Mouse (Mus musculus): ENCODE measurements at regions not wholly inside any gene's neighbourhood (a gene's known extent, or its start where the extent isn't known, plus 50 kb on each side); places are given as distances from the start of the nearest gene placed in this dataset.

DNA sequence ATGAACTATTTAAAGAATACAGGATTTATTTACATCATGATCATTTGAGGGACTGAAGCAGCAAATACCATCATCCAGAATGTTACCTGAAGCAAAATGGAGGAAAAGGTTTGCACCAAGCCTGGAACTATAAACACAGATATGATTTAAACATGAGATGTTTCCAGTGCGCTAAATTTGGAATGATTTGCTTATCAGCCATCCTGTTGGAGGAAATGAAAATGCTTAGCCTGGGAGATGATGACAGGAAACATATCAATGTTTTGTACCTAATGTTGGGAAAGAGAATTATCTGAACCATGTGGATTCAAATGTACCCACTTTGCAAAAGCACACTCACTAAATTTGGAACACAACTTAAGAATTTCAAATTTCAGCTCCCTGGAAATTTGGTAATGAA is 149.3 kb downstream of the Adgra3 start:
- Histone ChIP-seq H3K27me3 (ENCODE audit: control insufficient read depth, insufficient read depth, low read depth, low read length) (no peaks in the 10 kb centered on the region), H3K36me3 (ENCODE audit: control insufficient read depth, insufficient read depth) (no peaks in the 10 kb centered on the region), H3K4me3 (ENCODE audit: low read depth, low read length) (no peak overlapping the region), H3K4me1 (ENCODE audit: control insufficient read depth, low read depth, low read length) (no peaks in the 10 kb centered on the region), H3K4me2 (ENCODE audit: low read depth, low read length) (no peak overlapping the region), H3K9ac (ENCODE audit: low read depth, low read length) (no peak overlapping the region), H3K9me3 (replicated peaks; ENCODE audit: control insufficient read depth, low read length) (no peaks in the 10 kb centered on the region), H3K27ac (ENCODE audit: low read length) (no peak overlapping the region)
- ATAC-seq (ENCODE audit: low read depth): no peak
- WGBS (ENCODE audit: insufficient replicate concordance): 61% methylated on average over 1 of the region's 1 CpGs

DNA sequence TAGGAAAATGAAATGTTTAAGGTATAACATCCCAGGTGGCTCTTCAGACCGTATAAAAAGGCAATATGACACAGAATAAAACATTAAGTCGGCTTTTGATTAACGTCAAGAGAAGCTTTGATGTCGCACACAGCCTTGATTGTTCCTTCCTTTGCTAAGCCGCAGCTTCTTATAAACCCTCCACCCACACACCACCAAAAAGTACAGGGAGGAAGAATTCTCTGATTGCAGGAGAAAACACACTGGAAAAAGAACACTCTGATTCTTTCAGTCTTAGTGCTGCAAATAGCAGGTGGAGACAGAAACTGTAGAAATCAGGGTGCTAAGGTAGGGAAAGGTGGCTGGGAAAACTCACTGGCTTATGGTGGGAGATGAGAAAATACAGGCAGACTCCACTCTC is 162.7 kb downstream of the Adgra3 start:
- Histone ChIP-seq H3K9ac (ENCODE audit: low read depth, low read length) (no peak overlapping the region), H3K4me1 (ENCODE audit: control insufficient read depth, low read depth, low read length) (no peaks in the 10 kb centered on the region), H3K9me3 (replicated peaks; ENCODE audit: control insufficient read depth, low read length) (no peaks in the 10 kb centered on the region), H3K4me3 (ENCODE audit: low read depth, low read length) (no peak overlapping the region), H3K36me3 (ENCODE audit: control insufficient read depth, insufficient read depth) (no peaks in the 10 kb centered on the region), H3K4me2 (ENCODE audit: low read depth, low read length) (no peak overlapping the region), H3K27ac (ENCODE audit: low read length) (no peak overlapping the region), H3K27me3 (ENCODE audit: control insufficient read depth, insufficient read depth, low read depth, low read length) (no peaks in the 10 kb centered on the region)
- 63% methylated on average over 5 of the region's 5 CpGs for WGBS (ENCODE audit: insufficient replicate concordance)
- ATAC-seq (ENCODE audit: low read depth): no peak

GRCm38 (mm10) chr5:49880383-49880782 is 178.4 kb downstream of the Adgra3 start:
- H3K4me1 ChIP-seq (ENCODE audit: control insufficient read depth, low read depth, low read length): no peaks in the 10 kb centered on the region
- H3K27ac ChIP-seq (ENCODE audit: low read length): no peak overlapping the region
- no peaks in the 10 kb centered on the region for H3K9me3 ChIP-seq (replicated peaks; ENCODE audit: control insufficient read depth, low read length)
- no peak for ATAC-seq (ENCODE audit: low read depth)
- H3K9ac ChIP-seq (ENCODE audit: low read depth, low read length): no peak overlapping the region
- no peaks in the 10 kb centered on the region for H3K27me3 ChIP-seq (ENCODE audit: control insufficient read depth, insufficient read depth, low read depth, low read length)
- no peak overlapping the region for H3K4me3 ChIP-seq (ENCODE audit: low read depth, low read length)
- WGBS (ENCODE audit: insufficient replicate concordance): 49% methylated on average over 2 of the region's 2 CpGs
- H3K36me3 ChIP-seq (ENCODE audit: control insufficient read depth, insufficient read depth): no peaks in the 10 kb centered on the region
- no peak overlapping the region for H3K4me2 ChIP-seq (ENCODE audit: low read depth, low read length)

DNA sequence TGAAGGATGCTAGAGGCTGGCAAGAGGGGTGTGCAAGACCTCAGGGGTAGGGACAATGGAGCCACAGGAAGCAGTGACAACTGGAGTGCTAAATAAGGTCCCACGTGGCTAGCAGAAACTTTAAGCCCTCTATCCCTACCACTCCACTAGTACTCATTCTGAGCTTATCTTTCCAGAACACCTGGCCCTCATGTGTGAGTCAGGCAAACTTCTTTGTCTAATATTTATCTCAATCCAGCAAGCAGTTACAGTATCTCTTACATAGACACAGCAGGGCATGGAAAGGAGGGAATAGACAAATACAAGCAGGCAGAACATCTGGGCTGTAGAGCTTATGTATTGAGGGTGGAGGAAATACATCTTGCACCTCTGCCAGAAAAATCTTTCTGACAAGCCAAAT is 182.6 kb downstream of the Adgra3 start:
- ATAC-seq (ENCODE audit: low read depth): peak; percentile 67
- no peaks in the 10 kb centered on the region for H3K27me3 ChIP-seq (ENCODE audit: control insufficient read depth, insufficient read depth, low read depth, low read length)
- no peak overlapping the region for H3K27ac ChIP-seq (ENCODE audit: low read length)
- H3K36me3 ChIP-seq (ENCODE audit: control insufficient read depth, insufficient read depth): no peaks in the 10 kb centered on the region
- no peak overlapping the region for H3K4me3 ChIP-seq (ENCODE audit: low read depth, low read length)
- WGBS (ENCODE audit: insufficient replicate concordance): 7% methylated on average over 1 of the region's 1 CpGs
- no peaks in the 10 kb centered on the region for H3K9me3 ChIP-seq (replicated peaks; ENCODE audit: control insufficient read depth, low read length)
- no peak overlapping the region for H3K9ac ChIP-seq (ENCODE audit: low read depth, low read length)
- no peak overlapping the region for H3K4me2 ChIP-seq (ENCODE audit: low read depth, low read length)
- no peaks in the 10 kb centered on the region for H3K4me1 ChIP-seq (ENCODE audit: control insufficient read depth, low read depth, low read length)

- Histone ChIP-seq H3K4me2 (ENCODE audit: low read depth, low read length) (no peak overlapping the region), H3K9me3 (replicated peaks; ENCODE audit: control insufficient read depth, low read length) (no peaks in the 10 kb centered on the region)
- WGBS (ENCODE audit: insufficient replicate concordance): 15% methylated on average over 1 of the region's 1 CpGs
These were observed 201.6 kb downstream of the Adgra3 start for GRCm38 (mm10) chr5:49857202-49857601.

GRCm38 (mm10) chr5:49856036-49856435 is 202.8 kb downstream of the Adgra3 start:
- WGBS (ENCODE audit: insufficient replicate concordance): 60% methylated on average over 2 of the region's 2 CpGs
- no peak for ATAC-seq (ENCODE audit: low read depth)

More at GRCm38 (mm10) chr5:49857202-49857601, 201.6 kb downstream of the Adgra3 start:
- no peak for ATAC-seq (ENCODE audit: low read depth)
- Histone ChIP-seq H3K27me3 (ENCODE audit: control insufficient read depth, insufficient read depth, low read depth, low read length) (no peaks in the 10 kb centered on the region), H3K36me3 (ENCODE audit: control insufficient read depth, insufficient read depth) (no peaks in the 10 kb centered on the region), H3K4me1 (ENCODE audit: control insufficient read depth, low read depth, low read length) (no peaks in the 10 kb centered on the region), H3K27ac (ENCODE audit: low read length) (no peak overlapping the region), H3K9ac (ENCODE audit: low read depth, low read length) (no peak overlapping the region), H3K4me3 (ENCODE audit: low read depth, low read length) (no peak overlapping the region)

DNA sequence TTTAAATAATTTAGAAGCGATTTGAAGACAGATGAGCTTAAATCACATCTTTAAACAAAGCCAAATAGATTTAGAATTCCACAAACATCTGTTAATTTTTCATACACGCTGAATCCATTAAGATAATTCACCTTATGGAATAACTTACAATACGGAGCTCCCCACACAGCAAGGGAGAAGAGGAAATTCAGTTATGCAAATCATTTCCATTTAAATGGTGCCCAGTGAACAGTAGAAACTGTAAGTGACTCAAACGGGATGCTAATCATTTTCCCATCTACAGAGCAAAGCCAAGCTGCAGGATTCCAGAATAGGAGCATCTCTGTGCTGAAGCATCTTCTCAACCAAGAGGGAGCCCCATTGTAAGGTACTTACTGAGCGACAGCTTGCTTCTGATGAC is 210.1 kb downstream of the Adgra3 start:
- 41% methylated on average over 5 of the region's 5 CpGs for WGBS (ENCODE audit: insufficient replicate concordance)
- Histone ChIP-seq H3K36me3 (ENCODE audit: control insufficient read depth, insufficient read depth) (no peaks in the 10 kb centered on the region), H3K4me2 (ENCODE audit: low read depth, low read length) (no peak overlapping the region), H3K9me3 (replicated peaks; ENCODE audit: control insufficient read depth, low read length) (no peaks in the 10 kb centered on the region), H3K4me3 (ENCODE audit: low read depth, low read length) (no peak overlapping the region), H3K4me1 (ENCODE audit: control insufficient read depth, low read depth, low read length) (no peaks in the 10 kb centered on the region), H3K9ac (ENCODE audit: low read depth, low read length) (no peak overlapping the region), H3K27ac (ENCODE audit: low read length) (no peak overlapping the region), H3K27me3 (ENCODE audit: control insufficient read depth, insufficient read depth, low read depth, low read length) (no peaks in the 10 kb centered on the region)
- no peak for ATAC-seq (ENCODE audit: low read depth)

More at GRCm38 (mm10) chr5:49856036-49856435, 202.8 kb downstream of the Adgra3 start:
- H3K36me3 ChIP-seq (ENCODE audit: control insufficient read depth, insufficient read depth): no peaks in the 10 kb centered on the region
- no peak overlapping the region for H3K4me3 ChIP-seq (ENCODE audit: low read depth, low read length)
- no peak overlapping the region for H3K4me2 ChIP-seq (ENCODE audit: low read depth, low read length)
- H3K9me3 ChIP-seq (replicated peaks; ENCODE audit: control insufficient read depth, low read length): no peaks in the 10 kb centered on the region
- H3K27me3 ChIP-seq (ENCODE audit: control insufficient read depth, insufficient read depth, low read depth, low read length): no peaks in the 10 kb centered on the region
- H3K9ac ChIP-seq (ENCODE audit: low read depth, low read length): no peak overlapping the region
- no peaks in the 10 kb centered on the region for H3K4me1 ChIP-seq (ENCODE audit: control insufficient read depth, low read depth, low read length)
- H3K27ac ChIP-seq (ENCODE audit: low read length): no peak overlapping the region

GRCm38 (mm10) chr5:49848174-49848573 is 210.6 kb downstream of the Adgra3 start:
- H3K4me3 ChIP-seq (ENCODE audit: low read depth, low read length): no peak overlapping the region
- H3K4me2 ChIP-seq (ENCODE audit: low read depth, low read length): no peak overlapping the region
- H3K9ac ChIP-seq (ENCODE audit: low read depth, low read length): no peak overlapping the region
- H3K4me1 ChIP-seq (ENCODE audit: control insufficient read depth, low read depth, low read length): no peaks in the 10 kb centered on the region
- H3K27ac ChIP-seq (ENCODE audit: low read length): no peak overlapping the region
- no peaks in the 10 kb centered on the region for H3K36me3 ChIP-seq (ENCODE audit: control insufficient read depth, insufficient read depth)
- no peak for ATAC-seq (ENCODE audit: low read depth)
- no peaks in the 10 kb centered on the region for H3K27me3 ChIP-seq (ENCODE audit: control insufficient read depth, insufficient read depth, low read depth, low read length)
- H3K9me3 ChIP-seq (replicated peaks; ENCODE audit: control insufficient read depth, low read length): no peaks in the 10 kb centered on the region

DNA sequence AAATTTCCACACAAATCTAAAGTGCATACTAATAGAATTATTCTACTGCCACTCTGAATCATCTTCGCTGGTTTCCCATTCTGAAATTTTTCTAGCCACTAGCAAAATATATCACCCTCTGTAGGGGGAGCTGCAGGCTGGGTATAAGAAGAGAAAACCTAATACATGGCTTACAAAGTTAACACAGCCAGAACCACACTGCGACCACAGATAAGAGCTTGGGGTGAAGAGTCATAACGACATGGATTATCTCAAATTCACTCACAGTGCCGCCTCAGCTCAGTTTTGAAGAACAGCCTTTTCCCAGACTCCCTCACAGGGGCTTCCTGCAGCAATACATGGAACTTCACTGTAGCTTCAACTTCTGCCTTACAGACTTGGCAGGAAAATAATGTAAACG is 240.0 kb downstream of the Adgra3 start:
- Histone ChIP-seq H3K27me3 (ENCODE audit: control insufficient read depth, insufficient read depth, low read depth, low read length) (no peaks in the 10 kb centered on the region), H3K36me3 (ENCODE audit: control insufficient read depth, insufficient read depth) (no peaks in the 10 kb centered on the region), H3K27ac (ENCODE audit: low read length) (no peak overlapping the region), H3K4me1 (ENCODE audit: control insufficient read depth, low read depth, low read length) (no peaks in the 10 kb centered on the region), H3K4me3 (ENCODE audit: low read depth, low read length) (no peak overlapping the region), H3K9ac (ENCODE audit: low read depth, low read length) (no peak overlapping the region), H3K4me2 (ENCODE audit: low read depth, low read length) (no peak overlapping the region), H3K9me3 (replicated peaks; ENCODE audit: control insufficient read depth, low read length) (no peaks in the 10 kb centered on the region)
- 41% methylated on average over 5 of the region's 5 CpGs for WGBS (ENCODE audit: insufficient replicate concordance)
- ATAC-seq (ENCODE audit: low read depth): no peak

DNA sequence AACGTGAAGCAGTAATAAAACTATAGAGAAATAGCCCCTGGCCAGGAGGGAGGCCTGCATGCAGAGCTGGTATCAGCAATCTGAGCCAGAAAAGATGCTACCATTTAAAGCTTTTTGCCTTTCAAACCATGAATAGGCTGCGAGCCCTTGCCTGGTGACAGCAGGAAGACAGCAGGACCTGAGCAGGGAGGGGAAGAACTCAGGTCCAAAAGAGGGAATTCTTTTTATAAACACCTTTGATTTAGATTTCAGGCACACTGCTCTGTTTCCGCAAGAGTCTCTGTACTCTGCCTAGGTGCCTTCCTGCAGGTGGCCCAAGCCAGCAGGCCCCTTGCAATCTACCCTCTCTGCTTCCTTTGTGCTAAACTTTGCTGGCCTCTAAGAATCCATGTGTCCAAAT is 242.1 kb downstream of the Adgra3 start:
- Histone ChIP-seq H3K9me3 (replicated peaks; ENCODE audit: control insufficient read depth, low read length) (no peaks in the 10 kb centered on the region), H3K36me3 (ENCODE audit: control insufficient read depth, insufficient read depth) (no peaks in the 10 kb centered on the region), H3K27ac (ENCODE audit: low read length) (no peak overlapping the region), H3K9ac (ENCODE audit: low read depth, low read length) (no peak overlapping the region), H3K4me3 (ENCODE audit: low read depth, low read length) (no peak overlapping the region), H3K27me3 (ENCODE audit: control insufficient read depth, insufficient read depth, low read depth, low read length) (no peaks in the 10 kb centered on the region), H3K4me1 (ENCODE audit: control insufficient read depth, low read depth, low read length) (no peaks in the 10 kb centered on the region), H3K4me2 (ENCODE audit: low read depth, low read length) (no peak overlapping the region)
- WGBS (ENCODE audit: insufficient replicate concordance): 52% methylated on average over 3 of the region's 3 CpGs
- no peak for ATAC-seq (ENCODE audit: low read depth)

Measured in liver, embryonic 16.5 days (tissue).